Mouse (Mus musculus) monocyte, adult 5-6 weeks (primary cell): ENCODE data around the gene Fbxo28. TPM values are rescaled to one million over a fixed set of nuclear protein-coding genes. Genes with fewer than 3 reads are reported as not detected.
"Not testable (repeated sequence)": the region's sequence is repeated elsewhere in the genome, so short reads cannot be mapped to it uniquely, and the experiment has no call there.

ENCODE experiments used
- ATAC-seq: fragments of 153-309, 156-312 bp; replicated peaks from 2 replicates; pipeline ENCODE4 v1.8.0; 2017; ENCODE audit warnings: mild to moderate bottlenecking; ENCODE audit not compliant: low TSS enrichment, insufficient number of reproducible peaks, severe bottlenecking, poor library complexity, low FRiP score
- total RNA-seq: library from RNA; stranded (forward); fragments of 200-1000, 200-491, 200-594 nt; gene quantifications from 3 replicates; pipeline ENCODE4 v1.2.3, GENCODE M21; 2017

Gene Fbxo28
- total RNA-seq, 1 experiment from 2014 or later = 35.3 TPM

GRCm38 (mm10) chr1:182297246-182297645 is 44.2 kb downstream of the Fbxo28 start:
- ATAC-seq = no peak

- ATAC-seq = no peak
Observed at GRCm38 (mm10) chr1:182296816-182297215, 44.6 kb downstream of the Fbxo28 start.

GRCm38 (mm10) chr1:182296141-182296540 is 45.3 kb downstream of the Fbxo28 start:
- no peak for ATAC-seq

GRCm38 (mm10) chr1:182292291-182292690 is 49.1 kb downstream of the Fbxo28 start:
- ATAC-seq = no peak

GRCm38 (mm10) chr1:182290741-182291140 is 50.7 kb downstream of the Fbxo28 start:
- ATAC-seq = not testable (repeated sequence)

- ATAC-seq = no peak
Observed at GRCm38 (mm10) chr1:182289781-182290180, 51.6 kb downstream of the Fbxo28 start.

GRCm38 (mm10) chr1:182288601-182289000 is 52.8 kb downstream of the Fbxo28 start:
- ATAC-seq = no peak

GRCm38 (mm10) chr1:182287781-182288180 is 53.6 kb downstream of the Fbxo28 start:
- peak; percentile 47; the same call in 1 of the 2 replicates for ATAC-seq

- ATAC-seq = no peak
Observed at GRCm38 (mm10) chr1:182284795-182285194, 56.6 kb downstream of the Fbxo28 start.

GRCm38 (mm10) chr1:182283231-182283630 is 58.2 kb downstream of the Fbxo28 start:
- peak; percentile 57 for ATAC-seq

GRCm38 (mm10) chr1:182282091-182283075 is 59.0 kb downstream of the Fbxo28 start, which contains the start of gene Degs1:
Degs1 (minus strand) TSS chr1:182282804.
- peak; percentile 86 for ATAC-seq

- ATAC-seq = no peak
Observed at GRCm38 (mm10) chr1:182281251-182281711, 60.1 kb downstream of the Fbxo28 start.

- ATAC-seq = no peak
Observed at GRCm38 (mm10) chr1:182280577-182280976, 60.9 kb downstream of the Fbxo28 start.

- no peak for ATAC-seq
Observed at GRCm38 (mm10) chr1:182280046-182280445, 61.4 kb downstream of the Fbxo28 start.

- ATAC-seq = no peak
Observed at GRCm38 (mm10) chr1:182279436-182279835, 62.0 kb downstream of the Fbxo28 start.

GRCm38 (mm10) chr1:182275109-182275508 is 66.3 kb downstream of the Fbxo28 start:
- no peak for ATAC-seq

GRCm38 (mm10) chr1:182271632-182272031 is 69.8 kb downstream of the Fbxo28 start:
- peak; percentile 53; the same call in 1 of the 2 replicates for ATAC-seq

GRCm38 (mm10) chr1:182271130-182271529 is 70.3 kb downstream of the Fbxo28 start:
- no peak for ATAC-seq

GRCm38 (mm10) chr1:182268317-182268716 is 73.1 kb downstream of the Fbxo28 start:
- ATAC-seq = no peak

GRCm38 (mm10) chr1:182266028-182266525 is 75.4 kb downstream of the Fbxo28 start:
- ATAC-seq = no peak
